Mouse (Mus musculus) cerebellum, postnatal 36 days (tissue): Measurements from ENCODE around the gene Tmem198.

Experiments used
- DNase-seq, 2 experiments: peaks; one replicate each; pipeline ENCODE4 v3.0.0; 2021 to 2022; ENCODE audit warnings: mixed read lengths in 2 of 2

Gene Tmem198

DNA sequence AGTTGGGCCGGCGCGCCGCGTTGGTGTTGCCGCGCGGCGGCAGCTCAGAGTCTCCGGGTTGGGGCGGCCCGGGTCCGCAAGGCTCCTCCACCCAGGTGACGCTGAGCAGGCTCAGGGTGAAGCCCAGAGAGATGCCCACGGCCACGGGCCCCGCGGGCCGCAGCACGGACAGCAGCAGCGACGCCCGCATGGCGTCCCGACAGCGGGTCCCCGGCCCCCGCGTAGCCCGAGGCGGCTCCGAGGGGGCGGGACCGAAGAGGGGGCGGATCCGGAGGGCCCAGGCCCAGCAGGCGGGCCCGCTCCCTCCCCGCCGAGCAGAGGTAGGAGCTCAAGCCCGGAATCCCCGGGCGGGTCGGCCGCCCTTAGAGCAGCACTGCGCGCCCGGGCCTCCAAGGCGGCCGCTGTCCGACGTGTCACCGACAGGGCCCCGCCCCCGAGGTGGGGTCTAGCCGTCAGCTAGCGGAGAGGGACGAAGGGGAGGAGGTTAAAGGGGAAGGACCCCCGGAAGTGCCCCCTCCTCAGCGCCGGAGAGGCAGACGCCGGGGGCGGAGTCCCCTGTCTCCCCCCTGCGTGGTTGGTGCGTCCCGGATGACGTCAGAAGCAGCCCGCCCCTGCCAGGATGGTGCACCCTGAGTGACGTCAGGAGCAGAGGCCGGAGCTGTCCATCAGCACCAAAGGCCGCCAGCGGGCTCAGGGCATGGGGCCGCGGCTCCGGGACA lies at the start of gene Tmem198, which contains the start of gene Chpf:
Tmem198 (plus strand) TSS at position 617 of the 719 bp plus-strand sequence.
Chpf (minus strand) TSS at position 392 of the 719 bp plus-strand sequence.
- DNase-seq: peak; percentile 96 to 97

DNA sequence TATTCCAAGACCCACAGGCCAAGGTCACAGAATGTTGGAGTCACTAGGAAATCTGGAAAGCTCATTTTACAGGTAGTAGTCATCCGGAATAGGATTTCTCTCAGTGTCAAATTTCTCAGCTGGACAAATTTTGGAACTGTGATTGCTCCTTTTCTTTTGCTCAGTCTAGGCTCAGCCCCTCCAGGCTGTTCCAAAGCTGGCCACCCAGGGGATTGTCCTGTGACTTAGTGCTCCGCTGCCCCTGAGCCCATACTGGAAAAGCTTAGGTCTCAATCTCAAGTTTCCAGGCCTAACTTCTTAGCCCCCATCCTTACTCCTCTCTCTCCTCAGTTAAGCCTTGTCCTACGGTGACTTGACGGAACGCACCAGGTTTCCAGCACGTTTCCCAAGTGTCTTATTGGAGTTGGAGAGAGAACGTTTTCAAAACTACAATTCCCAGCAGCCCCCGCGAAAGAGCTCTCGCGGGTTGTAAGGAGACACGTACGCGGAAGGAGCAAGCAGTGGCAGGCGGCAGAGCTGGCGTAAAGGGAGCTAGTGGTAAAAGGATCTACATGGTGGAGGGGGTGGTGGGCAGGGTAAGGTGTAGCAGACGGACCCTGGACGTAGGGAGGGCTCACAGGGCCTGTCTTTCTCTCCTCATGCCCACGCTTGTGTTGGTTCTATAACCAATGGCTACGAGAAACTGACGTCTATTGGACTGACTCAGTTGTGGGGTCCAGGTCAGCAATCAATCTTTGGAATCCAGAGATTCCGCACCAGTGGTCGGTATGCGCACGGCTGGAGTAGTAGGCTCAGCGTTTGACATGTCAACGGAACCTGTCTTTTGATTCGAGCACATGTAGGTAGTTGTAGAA lies 43.6 kb upstream of the Tmem198 start, which contains the start of gene Gmppa:
Gmppa (plus strand) TSS at position 456 of the 854 bp plus-strand sequence.
- peak; percentile 76 to 78 for DNase-seq

DNA sequence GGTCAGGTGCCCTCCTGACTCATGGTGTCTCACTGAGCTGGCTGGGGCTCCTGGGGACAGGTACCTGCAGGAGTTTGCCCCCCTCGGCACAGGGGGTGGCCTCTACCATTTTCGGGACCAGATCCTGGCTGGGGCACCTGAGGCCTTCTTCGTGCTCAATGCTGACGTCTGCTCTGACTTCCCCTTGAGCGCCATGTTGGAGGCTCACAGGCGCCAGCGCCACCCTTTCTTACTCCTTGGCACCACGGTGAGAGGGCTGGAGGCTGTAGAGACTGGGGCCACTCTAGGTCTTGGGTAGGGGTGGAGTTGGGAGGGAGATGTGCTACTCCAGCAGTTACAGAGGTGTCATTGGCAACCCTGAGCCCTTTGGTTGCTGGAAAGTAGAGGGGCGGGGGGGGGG lies 40.5 kb upstream of the Tmem198 start:
- no peak for DNase-seq

DNA sequence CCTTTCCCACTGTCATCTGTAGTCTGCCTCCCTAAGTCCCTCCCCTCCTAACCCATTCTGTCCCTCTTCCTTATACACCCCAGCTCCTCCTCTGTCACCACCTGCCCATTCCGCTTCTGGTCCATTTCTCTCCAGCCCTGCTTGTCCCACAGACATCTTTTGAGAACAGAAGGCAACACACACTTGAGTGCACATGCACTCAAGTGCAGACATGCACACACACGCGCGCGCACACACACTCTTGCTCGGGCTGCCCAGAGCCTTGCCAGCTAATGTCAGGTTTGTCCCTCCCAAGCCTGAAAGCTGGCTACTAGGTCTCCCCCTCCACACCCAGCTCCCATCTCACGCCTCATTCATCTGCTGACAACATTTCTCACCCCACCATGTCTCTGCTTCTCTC lies 38.7 kb upstream of the Tmem198 start:
- DNase-seq: peak; percentile 55 to 57

DNA sequence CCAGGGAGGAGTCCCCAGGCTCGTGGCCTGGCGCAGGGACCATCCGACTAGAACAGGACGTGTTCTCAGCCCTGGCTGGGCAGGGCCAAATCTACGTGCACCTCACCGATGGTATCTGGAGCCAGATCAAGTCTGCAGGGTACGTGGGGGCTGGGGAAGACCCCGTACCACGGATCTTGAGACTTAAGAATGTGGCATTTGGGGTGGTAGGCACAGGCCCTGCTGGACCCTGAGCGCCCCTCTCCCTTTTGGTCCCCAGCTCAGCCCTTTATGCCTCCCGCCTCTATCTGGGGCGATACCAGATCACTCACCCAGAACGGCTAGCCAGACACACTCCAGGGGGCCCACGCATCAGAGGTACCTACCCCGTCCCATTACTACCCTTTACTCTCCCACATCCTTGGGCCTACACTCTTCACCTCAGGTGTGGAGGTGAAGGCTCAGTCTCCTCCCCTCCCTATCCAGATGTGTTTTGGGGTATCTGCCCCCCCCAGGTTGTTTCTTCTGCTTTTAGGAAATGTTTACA lies 37.8 kb upstream of the Tmem198 start:
- DNase-seq: no peak

DNA sequence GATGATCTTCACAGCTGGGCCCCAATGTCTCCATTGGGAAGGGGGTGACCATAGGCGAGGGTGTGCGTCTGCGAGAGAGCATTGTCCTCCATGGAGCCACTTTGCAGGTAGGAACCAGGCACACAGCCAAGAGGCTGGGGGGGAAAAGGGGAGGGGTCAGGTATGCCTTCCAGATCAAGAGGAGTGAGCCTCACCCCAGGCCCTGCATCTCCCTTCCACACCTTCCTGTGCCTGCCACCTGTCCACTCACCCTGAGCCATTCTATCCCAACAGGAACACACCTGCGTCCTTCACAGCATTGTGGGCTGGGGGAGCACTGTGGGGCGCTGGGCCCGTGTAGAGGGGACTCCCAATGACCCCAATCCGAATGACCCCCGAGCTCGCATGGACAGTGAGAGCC lies 37.2 kb upstream of the Tmem198 start:
- DNase-seq: peak; percentile 59 to 62

DNA sequence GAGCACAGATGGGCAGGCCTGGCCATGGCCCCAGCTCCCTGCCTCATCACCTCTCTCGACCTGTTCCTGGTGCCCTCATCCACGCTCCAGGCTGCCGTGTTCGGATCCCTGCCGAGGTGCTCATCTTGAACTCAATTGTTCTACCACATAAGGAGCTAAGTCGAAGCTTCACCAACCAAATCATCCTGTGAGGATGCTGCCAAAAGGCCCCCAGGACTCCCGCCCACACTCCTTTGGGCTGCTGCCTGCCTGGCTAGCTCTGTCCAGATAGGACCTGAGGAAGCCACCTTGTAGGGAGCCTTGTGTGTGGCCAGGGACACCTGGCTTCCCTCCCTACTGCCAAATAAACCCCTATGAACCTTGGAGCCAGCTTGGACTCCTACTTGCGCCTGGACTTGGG lies 36.5 kb upstream of the Tmem198 start:
- DNase-seq: peak; percentile 84 to 88

DNA sequence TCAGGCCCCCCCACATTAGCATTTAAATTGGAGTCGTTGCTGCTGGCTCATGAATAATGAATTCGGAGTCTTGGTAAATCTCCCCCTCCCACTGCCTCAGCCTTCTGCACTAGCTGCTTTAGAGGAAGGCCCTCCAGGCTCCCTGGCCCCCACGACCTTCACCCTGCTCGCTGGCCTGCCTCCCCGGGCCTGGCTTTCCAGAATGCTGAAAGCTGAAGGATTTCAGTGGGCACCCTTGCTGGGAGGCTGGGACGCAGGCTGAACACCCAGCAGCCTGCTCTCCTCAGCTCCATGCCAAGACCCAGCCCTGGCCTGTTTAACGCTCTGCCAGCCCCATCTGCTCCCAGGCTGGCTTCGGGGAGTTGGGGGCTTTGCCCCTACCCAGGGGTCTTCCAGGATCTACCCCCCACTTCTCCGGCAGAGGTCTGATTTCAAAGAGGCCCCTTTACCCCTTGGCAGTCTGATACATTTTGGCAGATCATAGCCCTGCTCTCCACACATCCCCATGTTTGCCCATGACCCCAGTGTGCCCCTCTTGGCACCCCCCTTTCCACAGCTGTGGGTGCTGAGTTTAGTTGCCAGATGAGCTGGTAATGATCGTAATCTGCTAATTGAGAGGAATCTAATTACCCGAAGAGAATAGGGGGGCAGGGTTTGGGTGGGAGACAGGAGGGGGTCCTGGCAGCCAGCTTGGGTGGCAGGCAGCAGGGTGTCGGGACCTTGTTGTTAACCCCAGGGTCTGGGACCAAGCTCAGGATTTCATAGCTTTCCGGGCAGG lies 35.9 kb upstream of the Tmem198 start:
- DNase-seq: peak; percentile 66 to 70

DNA sequence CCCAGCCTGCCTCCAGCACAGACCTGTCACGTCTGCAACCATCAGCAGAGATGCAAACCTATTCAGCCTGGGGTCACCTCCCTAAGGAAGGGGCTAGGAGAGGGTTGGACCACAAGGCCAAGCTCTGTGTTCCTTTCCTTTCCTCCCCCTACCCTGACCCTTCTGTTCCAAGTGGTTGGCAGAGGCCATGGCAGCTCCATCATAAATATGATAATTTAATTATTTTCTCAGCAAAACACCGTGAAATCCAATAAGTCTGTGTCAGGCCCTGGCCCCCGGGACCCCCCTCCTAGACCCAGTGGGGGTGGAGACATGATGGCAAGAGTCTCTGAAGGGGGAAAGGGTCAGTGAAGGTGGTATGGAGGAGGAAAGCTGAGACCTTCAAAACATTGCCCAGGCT lies 35.1 kb upstream of the Tmem198 start:
- DNase-seq: no peak

DNA sequence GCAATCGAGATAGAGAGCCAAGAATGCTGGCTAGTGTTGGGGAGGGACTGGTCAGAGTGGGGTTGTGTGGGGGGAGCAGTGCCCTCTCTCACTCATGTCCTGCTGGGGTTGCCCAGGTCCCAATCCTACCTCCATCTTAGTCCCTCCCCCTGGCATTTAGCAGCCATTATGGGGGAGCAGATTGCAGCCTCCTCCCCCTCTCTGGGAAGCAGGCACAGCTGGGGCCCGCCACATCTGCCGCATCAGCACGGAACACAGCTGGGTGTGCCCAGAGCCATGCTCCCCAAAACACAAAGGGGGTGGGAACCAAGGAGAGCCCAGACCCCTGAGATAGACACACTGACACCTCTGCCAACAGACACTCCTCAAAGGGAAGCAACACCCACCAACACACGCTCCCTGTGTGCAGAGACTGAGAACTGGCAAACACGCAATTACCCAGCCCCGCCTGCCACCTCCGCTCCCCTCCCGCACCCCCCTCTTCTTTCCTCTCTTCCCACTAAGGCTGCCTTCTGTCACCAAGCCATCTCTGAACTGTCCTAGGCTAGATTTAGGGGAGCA lies 34.1 kb upstream of the Tmem198 start:
- no peak for DNase-seq

DNA sequence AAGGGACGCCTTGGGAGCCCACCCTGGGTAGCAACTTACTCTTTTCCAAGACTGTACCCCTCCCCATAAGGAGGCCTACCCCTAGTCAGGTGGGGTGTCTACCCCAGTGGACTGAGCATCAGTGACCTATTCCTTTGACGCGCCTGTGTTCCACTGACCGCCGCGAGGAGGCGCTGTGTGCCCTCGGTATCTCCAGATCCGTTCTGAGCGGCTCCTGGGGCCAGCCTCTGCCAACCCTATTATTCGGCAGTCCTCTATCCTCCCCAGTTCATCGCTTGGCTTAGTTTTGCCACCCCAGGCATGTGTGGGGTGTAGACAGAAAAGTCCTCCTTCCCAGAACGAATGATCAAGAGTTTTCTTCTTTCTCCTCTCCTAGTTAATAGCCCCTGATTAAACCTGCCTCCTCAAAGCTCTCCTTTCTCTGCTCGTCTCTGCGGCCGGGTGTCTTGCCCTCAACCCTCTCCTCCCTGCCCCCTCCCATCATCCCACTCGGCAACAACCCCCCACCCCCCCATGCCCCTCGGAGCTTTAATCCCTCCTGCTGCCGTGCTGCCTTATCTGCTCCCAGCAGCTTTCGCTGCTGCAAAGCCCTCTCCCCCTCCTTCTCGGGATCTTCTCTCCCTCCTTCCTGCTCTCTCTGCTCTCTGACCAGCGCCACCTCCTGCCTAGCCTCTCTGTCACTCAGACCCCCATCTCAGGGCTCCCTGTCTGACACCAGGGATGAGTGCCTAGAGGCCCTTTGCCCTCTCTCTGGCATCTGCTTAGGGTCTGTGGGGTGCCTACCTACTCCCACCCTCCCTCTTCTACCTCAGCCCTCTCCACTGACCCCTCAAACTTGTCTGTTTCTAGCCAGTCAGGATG lies 33.4 kb upstream of the Tmem198 start:
- DNase-seq: peak; percentile 87 to 90

DNA sequence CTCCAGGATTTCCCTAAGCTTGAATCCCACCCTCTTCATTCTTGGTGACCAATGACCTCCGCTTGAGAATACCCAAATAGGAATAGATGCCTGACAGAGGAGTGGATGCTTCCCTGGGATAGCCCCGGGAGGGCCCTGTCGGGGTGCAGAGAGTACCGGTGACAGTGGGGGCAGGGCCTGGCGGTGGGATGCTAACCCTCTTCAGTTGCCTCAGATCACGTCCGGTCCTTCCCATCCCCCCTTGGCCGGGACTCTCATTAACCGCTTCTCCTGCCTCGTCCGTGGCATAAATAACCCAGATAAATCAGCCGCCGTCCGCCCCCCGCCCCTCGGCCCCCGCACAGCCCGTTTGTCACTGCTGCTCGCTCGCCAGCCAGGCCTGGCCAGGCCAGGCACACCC lies 32.7 kb upstream of the Tmem198 start:
- peak in 1 of 2 experiments; percentile 27 for DNase-seq

DNA sequence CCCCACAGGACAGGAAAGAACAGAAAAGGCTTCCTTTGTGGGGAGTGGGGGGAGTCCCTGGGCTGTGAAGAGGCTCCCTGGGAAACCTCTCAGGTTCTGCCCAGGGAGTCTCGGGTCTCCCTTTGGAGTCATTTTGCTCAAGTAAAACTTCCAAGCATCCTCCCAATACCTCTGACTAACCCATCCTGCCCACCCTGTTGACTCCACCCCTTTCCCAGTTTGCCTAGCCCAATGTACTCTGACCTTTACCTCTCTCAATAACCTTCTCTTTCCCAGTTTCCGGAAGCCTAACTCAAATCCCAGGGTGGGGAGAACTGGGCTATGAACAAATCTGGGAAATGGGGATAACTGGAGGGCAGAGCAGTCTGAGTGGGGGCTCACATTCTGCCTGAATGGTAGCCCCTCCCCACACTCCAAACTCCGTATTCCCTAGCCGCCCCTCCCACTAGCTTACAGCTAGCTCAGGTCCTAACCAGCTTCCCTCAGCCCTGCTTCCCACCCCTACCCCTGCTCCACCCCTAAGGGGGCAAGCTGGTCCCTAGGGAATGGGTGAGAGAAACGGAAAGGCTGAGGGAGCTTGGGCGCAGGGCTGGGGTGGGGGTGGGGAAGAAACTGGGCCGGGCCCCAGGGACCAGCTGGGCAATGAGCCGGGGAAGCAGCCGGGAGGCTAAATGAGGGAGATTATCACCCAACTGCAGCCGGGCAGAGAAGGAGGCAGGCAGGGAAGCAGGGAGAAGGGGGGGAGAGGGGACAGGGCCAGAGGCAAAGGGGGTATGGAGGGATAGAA lies 31.9 kb upstream of the Tmem198 start:
- no peak for DNase-seq

DNA sequence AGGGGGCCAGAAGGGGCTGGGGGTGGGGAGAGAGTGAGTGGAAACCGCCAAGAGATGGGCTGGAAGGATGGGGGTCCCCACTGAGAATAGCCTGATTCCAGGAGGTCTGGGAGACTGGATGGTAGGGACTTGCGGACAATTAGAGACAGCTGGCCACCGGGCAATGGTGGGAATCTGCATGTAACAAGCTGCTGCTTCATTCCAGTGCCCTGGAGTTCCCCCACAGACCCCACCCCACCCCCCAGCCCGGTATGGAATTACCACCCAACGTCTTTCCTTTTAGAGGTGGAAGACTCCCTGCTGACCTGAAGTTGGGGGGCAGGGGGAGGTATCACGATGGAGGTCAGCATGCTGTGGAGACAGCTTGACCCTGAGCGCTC lies 31.3 kb upstream of the Tmem198 start:
- no peak for DNase-seq

DNA sequence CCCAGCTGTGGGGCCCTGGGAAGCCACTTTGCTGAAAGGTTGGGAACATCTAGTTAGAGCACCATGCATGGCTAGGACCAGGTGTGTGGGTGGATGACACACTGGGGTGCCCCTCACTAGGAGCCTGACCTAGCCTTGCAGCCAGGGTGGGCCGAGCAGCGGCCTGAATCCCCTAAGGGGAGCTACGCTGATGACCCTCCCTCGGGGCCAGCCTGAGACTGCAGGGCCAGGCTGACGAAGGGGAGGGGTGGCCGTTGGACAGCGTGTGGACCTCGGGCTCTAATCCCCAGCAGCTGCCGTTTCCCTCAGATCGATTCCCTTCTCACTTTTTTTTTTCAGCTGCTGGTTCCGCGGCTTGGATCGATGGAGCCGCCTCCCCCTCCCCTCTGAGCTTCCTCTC lies 30.4 kb upstream of the Tmem198 start:
- DNase-seq: no peak

DNA sequence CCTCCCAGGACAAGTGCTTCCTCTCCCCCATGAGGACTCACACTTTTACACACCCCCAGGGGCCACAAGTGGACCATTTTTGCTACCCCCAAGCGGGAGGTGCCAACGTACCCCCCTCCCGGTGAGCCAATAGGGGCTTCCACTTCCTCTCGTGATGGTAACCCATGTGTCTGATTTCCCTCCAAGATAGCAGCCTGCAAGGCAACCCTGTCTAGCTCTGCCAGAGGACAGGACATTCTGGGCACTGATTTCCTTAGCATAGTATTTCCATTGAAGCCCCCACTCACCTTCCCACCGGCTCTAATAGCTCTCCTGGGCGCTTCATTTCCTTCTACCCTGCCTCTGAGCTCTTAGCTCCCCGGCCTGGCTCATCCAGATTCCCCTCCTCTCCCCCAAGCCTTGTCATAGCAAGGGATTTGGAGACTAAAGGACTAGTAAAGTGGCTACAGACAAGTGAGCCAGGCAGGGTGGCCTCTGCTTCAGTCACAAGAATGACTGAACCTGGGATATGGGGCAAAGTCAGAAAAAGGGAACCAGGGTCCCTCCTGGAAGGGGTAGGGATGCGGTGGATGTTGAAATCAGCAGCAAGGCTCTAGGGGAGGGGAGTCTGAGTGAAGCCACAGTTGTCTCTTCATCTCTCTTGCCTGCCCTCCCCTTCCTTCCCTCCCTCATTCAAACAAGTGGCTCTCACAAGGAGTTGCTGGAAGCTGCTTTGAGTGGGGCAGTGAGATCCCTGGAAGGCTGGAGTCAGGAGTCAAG lies 29.8 kb upstream of the Tmem198 start:
- no peak for DNase-seq

DNA sequence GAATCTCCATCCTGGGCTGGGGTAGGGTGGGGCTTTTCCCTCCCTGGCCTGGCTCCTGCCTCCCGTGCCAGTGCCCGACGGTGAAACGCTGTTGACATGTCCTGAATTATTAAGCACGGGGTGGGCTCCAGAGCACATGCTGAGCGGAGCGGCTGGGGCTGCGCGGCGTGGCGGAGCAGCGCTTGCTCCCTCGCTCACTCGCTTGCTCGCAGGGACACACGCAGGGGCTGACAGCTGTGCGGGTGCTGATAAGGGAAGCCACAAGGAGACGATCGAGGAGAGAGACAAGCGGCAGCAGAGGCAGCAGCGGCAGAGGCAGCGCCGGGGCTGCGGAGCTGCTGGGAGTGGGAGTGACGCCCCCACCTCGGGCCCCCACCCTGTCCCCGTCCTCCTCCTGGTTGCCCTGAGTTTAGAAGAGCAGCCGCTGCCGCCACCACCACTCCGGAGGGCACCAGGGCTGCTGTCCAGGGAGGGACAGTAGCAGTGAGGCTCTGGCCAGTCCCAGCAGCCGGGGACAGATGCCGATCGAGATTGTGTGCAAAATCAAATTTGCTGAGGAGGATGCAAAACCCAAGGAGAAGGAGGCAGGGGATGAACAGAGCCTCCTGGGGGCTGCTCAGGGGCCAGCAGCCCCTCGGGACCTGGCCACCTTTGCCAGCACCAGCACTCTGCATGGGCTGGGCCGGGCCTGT lies 28.9 kb upstream of the Tmem198 start, which contains the start of gene Asic4:
Asic4 (plus strand) TSS at position 123 of the 692 bp plus-strand sequence.
- DNase-seq: no peak

DNA sequence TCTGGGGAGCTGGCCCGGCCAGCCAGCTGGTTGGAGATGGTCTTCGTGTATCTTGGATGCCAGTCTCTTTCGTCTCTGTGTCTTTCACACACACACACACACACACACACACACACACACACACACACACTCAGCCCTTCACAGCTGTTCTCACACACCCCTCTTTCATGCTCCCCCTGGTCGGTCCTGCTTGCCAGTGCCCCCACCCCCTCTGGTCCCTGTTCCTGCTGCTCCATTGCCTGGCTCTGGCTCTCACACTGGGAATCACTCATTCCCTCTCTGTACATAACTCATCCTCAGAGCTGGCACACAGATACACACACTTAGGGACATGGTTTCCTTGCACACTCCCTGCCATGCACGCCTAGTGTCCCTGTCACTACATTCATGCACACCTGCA lies 27.4 kb upstream of the Tmem198 start:
- DNase-seq: no peak

DNA sequence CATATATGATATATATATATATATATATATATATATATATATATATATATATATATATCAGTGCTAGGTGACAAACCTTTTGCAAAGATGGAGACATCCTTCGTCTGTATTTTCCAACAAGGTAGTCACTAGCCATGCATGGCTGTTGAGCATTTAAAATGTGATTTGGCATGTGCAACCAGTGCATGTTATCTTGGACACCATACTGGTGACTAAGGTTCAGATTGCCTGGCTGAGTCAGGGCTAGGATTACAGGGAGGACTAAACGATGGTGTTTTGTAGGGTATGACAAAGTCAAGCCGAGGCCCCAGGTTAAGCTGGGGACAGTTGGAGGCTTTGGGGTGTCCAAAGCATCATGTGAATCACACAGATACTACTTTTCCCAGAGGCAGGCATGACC lies 23.9 kb upstream of the Tmem198 start:
- DNase-seq: no peak
